Mouse (Mus musculus) thymus, adult 2 months (tissue): ENCODE data around the gene Fah.

Experiments
- CTCF ChIP-seq: fragments of 200-500 bp; IDR thresholded peaks from 2 replicates; pipeline ENCODE4 v1.5.1; 2012; ENCODE audit warnings: mild to moderate bottlenecking, control low read depth, low read length, moderate library complexity, borderline replicate concordance; ENCODE audit not compliant: control insufficient read depth, poor library complexity, insufficient read depth; ENCODE audit errors: extremely low read depth
- POLR2A ChIP-seq: fragments of 200-500 bp; IDR thresholded peaks from 2 replicates; pipeline ENCODE4 v1.6.1; 2012; ENCODE audit warnings: mild to moderate bottlenecking, low read length, control low read depth, moderate library complexity; ENCODE audit not compliant: control insufficient read depth, poor library complexity, insufficient read depth; ENCODE audit errors: extremely low read depth

DNA sequence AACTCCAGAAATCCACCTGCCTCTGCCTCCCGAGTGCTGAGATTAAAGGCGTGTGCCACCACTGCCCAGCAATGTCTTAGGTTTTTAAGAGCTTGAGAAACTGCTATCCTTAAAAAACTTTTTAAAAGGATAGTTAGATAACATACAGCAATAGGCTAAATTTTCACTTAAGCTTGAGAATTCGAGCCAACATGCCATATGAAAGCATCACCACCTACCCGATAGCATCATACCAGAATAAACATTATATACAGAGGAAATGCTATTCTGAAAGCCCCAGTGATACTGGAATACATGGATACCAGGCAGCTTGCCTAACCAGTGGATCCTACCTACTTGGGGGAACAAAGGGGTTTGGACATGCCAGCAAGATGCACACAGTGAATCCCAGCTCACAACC is 17.2 kb upstream of the Fah start:
- no peak for TF ChIP-seq POLR2A
- TF ChIP-seq CTCF: no peak
